Comparison of ENCODE assay signal across 8 mouse cellular contexts in genomic region chr1:74124991-74125552, GRCm38 (mm10). TPM values are rescaled to one million over a fixed set of nuclear protein-coding genes. Genes with fewer than 3 reads are reported as not detected.
DNase-seq lines count a peak whose midpoint lies in the region; ATAC-seq and TF ChIP-seq lines count a peak whose summit lies in the region.

Rufy4 (plus strand) TSS chr1:74125541.

- H3K4me2 ChIP-seq in forebrain, embryonic 11.5 days (ENCODE audit: low read depth, low read length, severe bottlenecking), result peak within 1 kb of the TSS; percentile 89
- peak within 1 kb of the TSS; percentile 94 for H3K4me2 ChIP-seq in heart, embryonic 16.5 days (ENCODE audit: low read depth, low read length)
- H3K4me2 ChIP-seq in liver, embryonic 14.5 days (ENCODE audit: low read depth), result peak within 1 kb of the TSS; percentile 72
- peak within 1 kb of the TSS; percentile 99 for H3K4me2 ChIP-seq in stomach, embryonic 15.5 days

- no peaks in the 10 kb centered on the region for H3K9me3 ChIP-seq in forebrain, embryonic 11.5 days (ENCODE audit: control insufficient read depth, low read length)
- H3K9me3 ChIP-seq in heart, embryonic 16.5 days (replicated peaks; ENCODE audit: control insufficient read depth, low read length), result no peaks in the 10 kb centered on the region
- no peaks in the 10 kb centered on the region for H3K9me3 ChIP-seq in liver, embryonic 14.5 days (ENCODE audit: control insufficient read depth, low read length)
- H3K9me3 ChIP-seq in stomach, embryonic 15.5 days, result no peaks in the 10 kb centered on the region

- peak; percentile 90 for TF ChIP-seq CTCF in brain, embryonic 14.5 days (IDR thresholded peaks at IDR 0.05; ENCODE audit: borderline replicate concordance, extremely low read depth, insufficient read depth, insufficient read length)
- peak; percentile 79 for TF ChIP-seq CTCF in liver, embryonic 14.5 days (IDR thresholded peaks at IDR 0.05; ENCODE audit: low read depth)

- ATAC-seq in CD4-positive, CD25-positive, alpha-beta regulatory T cell, adult 4 months, result peak; percentile 78
- peak; percentile 59 for ATAC-seq in forebrain, embryonic 11.5 days (replicated peaks; ENCODE audit: low FRiP score)
- peak; percentile 7; the same call in 1 of the 2 replicates for ATAC-seq in heart, embryonic 16.5 days (replicated peaks; ENCODE audit: extremely low read depth, insufficient read depth, low FRiP score)
- ATAC-seq in liver, embryonic 14.5 days (ENCODE audit: insufficient read depth), result no peak
- ATAC-seq in stomach, embryonic 15.5 days (ENCODE audit: insufficient read depth, low FRiP score, low read depth), result no peak; the same call in 1 of the 2 replicates

- H3K9ac ChIP-seq in forebrain, embryonic 11.5 days (ENCODE audit: low read length), result peak within 1 kb of the TSS; percentile 67
- H3K9ac ChIP-seq in heart, embryonic 16.5 days (ENCODE audit: low read length), result peak within 1 kb of the TSS; percentile 90
- H3K9ac ChIP-seq in liver, embryonic 14.5 days (replicated peaks), result no peak within 1 kb of the TSS
- peak within 1 kb of the TSS; percentile 44; the same call in 1 of the 2 replicates for H3K9ac ChIP-seq in stomach, embryonic 15.5 days

- H3K4me3 ChIP-seq in forebrain, embryonic 11.5 days (ENCODE audit: low read depth, low read length), result peak within 1 kb of the TSS; percentile 49
- H3K4me3 ChIP-seq in heart, embryonic 16.5 days (ENCODE audit: low read length), result peak within 1 kb of the TSS; percentile 74
- H3K4me3 ChIP-seq in liver, embryonic 14.5 days (ENCODE audit: insufficient read depth in 1 of 2, low read depth in 2 of 2, low read length in 2 of 2), result peak within 1 kb of the TSS; percentile 16 to 49
- peak within 1 kb of the TSS; percentile 55 for H3K4me3 ChIP-seq in stomach, embryonic 15.5 days (replicated peaks)

- TF ChIP-seq EP300 in liver, embryonic 14.5 days (IDR thresholded peaks at IDR 0.05; ENCODE audit: low read depth), result no peak

- no peak within 1 kb of the TSS for H3K27ac ChIP-seq in forebrain, embryonic 11.5 days (ENCODE audit: low read depth, low read length)
- H3K27ac ChIP-seq in heart, embryonic 16.5 days (ENCODE audit: low read length), result peak within 1 kb of the TSS; percentile 76
- H3K27ac ChIP-seq in liver, embryonic 14.5 days, result no peak within 1 kb of the TSS
- H3K27ac ChIP-seq in stomach, embryonic 15.5 days, result no peak within 1 kb of the TSS

- peaks cover 14% of the 10 kb centered on the region for H3K27me3 ChIP-seq in forebrain, embryonic 11.5 days (ENCODE audit: control insufficient read depth, insufficient read depth, low read length)
- H3K27me3 ChIP-seq in heart, embryonic 16.5 days (ENCODE audit: control insufficient read depth, insufficient read depth, low read length), result peaks cover 4% of the 10 kb centered on the region; the same call in 1 of the 2 replicates
- peaks cover 27% of the 10 kb centered on the region for H3K27me3 ChIP-seq in liver, embryonic 14.5 days (ENCODE audit: control insufficient read depth, insufficient read depth, low read length)
- H3K27me3 ChIP-seq in stomach, embryonic 15.5 days (replicated peaks), result 0 out of 2 replicates have a peak, but pooled peaks cover 6% of the 10 kb centered on the region

- H3K36me3 ChIP-seq in forebrain, embryonic 11.5 days (ENCODE audit: control insufficient read depth, insufficient read depth, low read length), result no peaks in the 10 kb centered on the region
- H3K36me3 ChIP-seq in heart, embryonic 16.5 days (ENCODE audit: control insufficient read depth, insufficient read depth), result no peaks in the 10 kb centered on the region
- H3K36me3 ChIP-seq in liver, embryonic 14.5 days (replicated peaks; ENCODE audit: control insufficient read depth, insufficient read depth, low read depth), result no peaks in the 10 kb centered on the region
- H3K36me3 ChIP-seq in stomach, embryonic 15.5 days, result no peaks in the 10 kb centered on the region

- H3K4me1 ChIP-seq in forebrain, embryonic 11.5 days (replicated peaks; ENCODE audit: control insufficient read depth, insufficient read depth, low read length), result peaks cover 5% of the 10 kb centered on the region
- H3K4me1 ChIP-seq in heart, embryonic 16.5 days (ENCODE audit: control insufficient read depth, insufficient read depth, low read length), result peaks cover 23% of the 10 kb centered on the region
- H3K4me1 ChIP-seq in liver, embryonic 14.5 days (replicated peaks; ENCODE audit: control insufficient read depth in 2 of 2, insufficient read depth in 2 of 2, low read length in 1 of 2), result no peaks in the 10 kb centered on the region
- peaks cover 15% of the 10 kb centered on the region for H3K4me1 ChIP-seq in stomach, embryonic 15.5 days

- no peak for TF ChIP-seq POLR2A in brain, embryonic 14.5 days (IDR thresholded peaks at IDR 0.05; ENCODE audit: borderline replicate concordance, extremely low read depth, insufficient read depth, insufficient read length, poor library complexity, severe bottlenecking)

- peak; percentile 89 for DNase-seq in brain, embryonic 14.5 days (ENCODE audit: low read depth)
- DNase-seq in forebrain, embryonic 11.5 days (ENCODE audit: low spot score), result peak; percentile 84
- peak; percentile 86 for DNase-seq in kidney, postnatal 14 days
- DNase-seq in liver, embryonic 14.5 days (ENCODE audit: low read depth in 3 of 3, low spot score in 3 of 3), result peak; percentile 17 to 54 (median 33)
- DNase-seq in neural tube, embryonic 10.5 days (ENCODE audit: extremely low spot score, low spot score), result peak; percentile 79

- WGBS in forebrain, embryonic 11.5 days, result 1% methylated on average over 12 of the region's 12 CpGs
- under 1% methylated on average over 11 of the region's 12 CpGs for WGBS in heart, embryonic 16.5 days
- 2% methylated on average over 12 of the region's 12 CpGs for WGBS in liver, embryonic 14.5 days (ENCODE audit: insufficient replicate concordance)
- 0% methylated on average over 12 of the region's 12 CpGs for WGBS in stomach, embryonic 15.5 days

RNA-seq across cellular contexts. Expression of gene Rufy4, which starts in this region (rescaled TPM):
- polyA plus RNA-seq in CD4-positive, CD25-positive, alpha-beta regulatory T cell, adult 4 months (2017; shearing (Covaris generic)), result not detected
- polyA plus RNA-seq in brain, embryonic 14.5 days (2012; rRNA removed), result 0.52 and 0.86 TPM in 2 replicates
- polyA plus RNA-seq in forebrain, embryonic 11.5 days (2014; fragmentation: Nextera tagmentation; extraction: Ambion mirVana), result 0.24 and 0.27 TPM in 2 replicates
- 0.45 and 0.91 TPM in 2 replicates for polyA plus RNA-seq in heart, embryonic 16.5 days (2015; fragmentation: Nextera tagmentation; extraction: Ambion mirVana)
- polyA plus RNA-seq in liver, embryonic 14.5 days (2012; rRNA removed), result 0.02 and 0.09 TPM in 2 replicates
- polyA plus RNA-seq in liver, embryonic 14.5 days (2014; fragmentation: Nextera tagmentation; extraction: Ambion mirVana), result 0.04 TPM in 1 of 2 replicates, not detected in the other
- 0.23 and 0.43 TPM in 2 replicates for polyA plus RNA-seq in stomach, embryonic 15.5 days (2015; fragmentation: Nextera tagmentation; extraction: Ambion mirVana)

Comparison
In these comparisons a context has a peak if more than half of its experiments do, and no peak if none do; other contexts are left out.
1. Peak in ATAC-seq in CD4-positive, CD25-positive, alpha-beta regulatory T cell, adult 4 months; RNA of the gene not detected or under 1 TPM.
2. Peak in DNase-seq in brain, embryonic 14.5 days; RNA of the gene not detected or under 1 TPM.
3. Peak in DNase-seq, ATAC-seq, H3K4me3 ChIP-seq, H3K9ac ChIP-seq and H3K4me2 ChIP-seq in forebrain, embryonic 11.5 days; RNA of the gene not detected or under 1 TPM.
4. Peak in ATAC-seq, H3K4me3 ChIP-seq, H3K27ac ChIP-seq, H3K9ac ChIP-seq and H3K4me2 ChIP-seq in heart, embryonic 16.5 days; RNA of the gene not detected or under 1 TPM.
5. Peak in DNase-seq, H3K4me3 ChIP-seq and H3K4me2 ChIP-seq in liver, embryonic 14.5 days; RNA of the gene not detected or under 1 TPM.
6. DNase-seq: peak in every context shown above with its lines; median percentile 89 in brain, embryonic 14.5 days; 86 in kidney, postnatal 14 days; 84 in forebrain, embryonic 11.5 days; 79 in neural tube, embryonic 10.5 days; 33 in liver, embryonic 14.5 days.